Mouse (Mus musculus) monocyte, adult 5-6 weeks (primary cell): ENCODE data around the gene Vps11. TPM values are rescaled to one million over a fixed set of nuclear protein-coding genes. Genes with fewer than 3 reads are reported as not detected.
A peak's percentile ranks its signal among the peaks of the same experiment; 100 is the strongest.
"Not testable (repeated sequence)": the region's sequence is repeated elsewhere in the genome, so short reads cannot be mapped to it uniquely, and the experiment has no call there.

Source experiments
- ATAC-seq: fragments of 153-309, 156-312 bp; replicated peaks from 2 replicates; pipeline ENCODE4 v1.8.0; 2017; ENCODE audit warnings: mild to moderate bottlenecking; ENCODE audit not compliant: low TSS enrichment, insufficient number of reproducible peaks, severe bottlenecking, poor library complexity, low FRiP score
- total RNA-seq: library from RNA; stranded (forward); fragments of 200-1000, 200-491, 200-594 nt; gene quantifications from 3 replicates; pipeline ENCODE4 v1.2.3, GENCODE M21; 2017

Gene Vps11
- 27.4 to 38.1 TPM (median 32.2 TPM) in 3 replicates for total RNA-seq

- ATAC-seq = peak; percentile 97
Measured at GRCm38 (mm10) chr9:44361190-44361917, at the start of gene Vps11. TSS of gene Vps11 (minus strand) at chr9:44361670.

GRCm38 (mm10) chr9:44410647-44411336 is 49.3 kb upstream of the Vps11 start:
- no peak for ATAC-seq

- ATAC-seq = not testable (repeated sequence)
Measured at GRCm38 (mm10) chr9:44408693-44409092, 47.2 kb upstream of the Vps11 start.

GRCm38 (mm10) chr9:44407752-44408097 is 46.3 kb upstream of the Vps11 start:
- no peak for ATAC-seq

- peak; percentile 91 for ATAC-seq
Measured at GRCm38 (mm10) chr9:44406906-44407751, 45.7 kb upstream of the Vps11 start, which contains the start of the genes Rps25 and Trappc4. TSS of gene Rps25 (plus strand) at chr9:44407139. TSS of gene Trappc4 (minus strand) at chr9:44407600.

- ATAC-seq = no peak
Measured at GRCm38 (mm10) chr9:44405011-44405410, 43.5 kb upstream of the Vps11 start.

- no peak for ATAC-seq
Measured at GRCm38 (mm10) chr9:44401081-44401480, 39.6 kb upstream of the Vps11 start.

GRCm38 (mm10) chr9:44399795-44400114 is 38.3 kb upstream of the Vps11 start:
- no peak for ATAC-seq

- ATAC-seq = no peak
Measured at GRCm38 (mm10) chr9:44399114-44399794, 37.8 kb upstream of the Vps11 start.

GRCm38 (mm10) chr9:44398551-44398950 is 37.1 kb upstream of the Vps11 start:
- ATAC-seq = no peak

GRCm38 (mm10) chr9:44398087-44398486 is 36.6 kb upstream of the Vps11 start:
- ATAC-seq = no peak

GRCm38 (mm10) chr9:44396684-44397411 is 35.4 kb upstream of the Vps11 start, which contains the start of gene Slc37a4:
TSS of gene Slc37a4 (plus strand) at chr9:44396852.
- peak; percentile 98 for ATAC-seq

GRCm38 (mm10) chr9:44391466-44391865 is 30.0 kb upstream of the Vps11 start:
- ATAC-seq = peak; percentile 60

- ATAC-seq = peak; percentile 65; the same call in 1 of the 2 replicates
Measured at GRCm38 (mm10) chr9:44389273-44389672, 27.8 kb upstream of the Vps11 start.

GRCm38 (mm10) chr9:44387221-44387620 is 25.8 kb upstream of the Vps11 start:
- no peak for ATAC-seq

- ATAC-seq = no peak
Measured at GRCm38 (mm10) chr9:44384596-44384995, 23.1 kb upstream of the Vps11 start.

GRCm38 (mm10) chr9:44379862-44380261 is 18.4 kb upstream of the Vps11 start:
- ATAC-seq = 0 out of 2 replicates have a peak, but pooled peaks have one; percentile 7
